Mouse (Mus musculus) Patski (cell line): ENCODE data around the gene Srrm4. TPM values are rescaled to one million over a fixed set of nuclear protein-coding genes. Genes with fewer than 3 reads are reported as not detected.
A peak's percentile ranks its signal among the peaks of the same experiment; 100 is the strongest.

ENCODE experiments used
- ATAC-seq: fragments of 100-300 bp; one replicate; pipeline ENCODE4 v1.8.0; 2021
- CTCF ChIA-PET: fragments of 350-600 bp; sonication (Branson Sonifier 250); formaldehyde crosslinking; loops from one replicate; lab custom pipeline; 2022; ENCODE audit warnings: inconsistent platforms; lab: Charles Lee
- POLR2A ChIA-PET: fragments of 350-600 bp; sonication (Branson Sonifier 250); formaldehyde crosslinking; loops from one replicate; lab custom pipeline; 2022; ENCODE audit warnings: antibody characterized with exemption, inconsistent platforms; lab: Charles Lee
- DNase-seq: peaks from one replicate; pipeline ENCODE4 v3.0.0-alpha.2; 2011; ENCODE audit warnings: low read depth, low spot score
- H3K27me3 ChIP-seq: fragments of 371-371 bp; one replicate; pipeline ENCODE4 v1.5.1; 2021
- CTCF ChIP-seq: fragments of 100-300 bp; IDR thresholded peaks from one replicate; pipeline ENCODE4 v1.5.1; 2021
- in situ Hi-C: fragments of 300-500 bp; cut with MboI; formaldehyde crosslinking; loops from 3 replicates; pipeline ENCODE4 v1.11.1; 2018; ENCODE audit warnings: low pct_unique_long_range_greater_than_20kb, mixed read lengths
- polyA plus RNA-seq: library from polyadenylated mRNA; unstranded; gene quantifications from one replicate; pipeline ENCODE4 v1.2.3, GENCODE M21; 2021

Srrm4 gene
- polyA plus RNA-seq, 1 experiment from 2014 or later = 1.7 TPM

DNA sequence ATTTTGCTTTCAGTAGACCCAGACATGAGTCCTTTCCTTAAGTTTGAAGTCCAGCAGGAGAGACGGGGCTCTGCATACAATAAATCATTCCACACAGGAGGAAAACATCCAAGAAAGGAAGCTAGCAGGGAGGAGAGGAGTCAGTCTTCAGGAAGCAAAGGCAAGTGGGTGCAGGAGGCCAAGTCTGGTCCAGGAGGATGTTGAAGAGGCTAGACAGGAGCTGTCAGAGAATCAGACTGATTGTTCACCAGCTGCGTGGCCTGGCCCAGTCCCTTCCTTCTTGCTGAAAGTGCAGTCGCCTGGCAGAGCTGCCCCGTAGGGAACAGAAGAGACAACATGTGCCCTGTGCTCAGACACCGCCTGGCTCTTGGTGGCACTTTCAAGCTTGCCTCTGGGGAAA lies 100.8 kb downstream of the Srrm4 start:
- peaks cover 19% of the 10 kb centered on the region for H3K27me3 ChIP-seq
- POLR2A ChIA-PET = no interaction called here
- CTCF ChIA-PET = interaction anchor here (1.0 kb wide), 1 partner anchor 17 kb away, joined by 3 read pairs; no protein-coding TSS in a partner anchor
- in situ Hi-C loops = no loop called here
- no peak for TF ChIP-seq CTCF
- DNase-seq (no peak), ATAC-seq (no peak)

GRCm38 (mm10) chr5:116489621-116490020 lies 102.0 kb downstream of the Srrm4 start:
- DNase-seq = no peak
- ChIA-PET POLR2A (no interaction called here), CTCF (no interaction called here)
- no peak for ATAC-seq
- no peak for TF ChIP-seq CTCF
- peaks cover 18% of the 10 kb centered on the region for H3K27me3 ChIP-seq
- in situ Hi-C loops = no loop called here

DNA sequence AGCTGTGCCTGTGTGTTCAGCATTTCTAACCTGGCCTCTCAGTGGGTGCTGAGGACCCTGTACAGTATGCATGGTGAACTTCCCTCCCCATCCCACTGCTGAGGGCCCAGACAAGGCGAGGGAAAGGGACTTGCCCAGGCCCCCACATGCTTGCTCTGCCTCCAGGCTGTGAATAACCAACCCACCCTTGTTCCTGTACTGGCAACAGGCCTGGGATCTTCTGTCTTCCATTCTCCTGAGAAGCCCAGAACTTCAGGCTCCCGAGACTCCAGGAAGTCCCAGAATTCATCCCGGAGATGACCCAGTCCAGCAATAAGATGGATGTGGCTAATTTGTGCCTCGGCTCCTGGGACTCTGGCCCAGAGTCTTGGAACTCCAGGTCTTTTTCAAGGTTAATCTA lies 105.5 kb downstream of the Srrm4 start:
- no peak for ATAC-seq
- ChIA-PET POLR2A (no interaction called here), CTCF (no interaction called here)
- in situ Hi-C loops = no loop called here
- peaks cover 3% of the 10 kb centered on the region for H3K27me3 ChIP-seq
- no peak for TF ChIP-seq CTCF
- DNase-seq = no peak

GRCm38 (mm10) chr5:116485069-116485468 lies 106.5 kb downstream of the Srrm4 start:
- POLR2A ChIA-PET = no interaction called here
- H3K27me3 ChIP-seq = no peaks in the 10 kb centered on the region
- CTCF ChIA-PET = no interaction called here

GRCm38 (mm10) chr5:116484236-116484635 lies 107.4 kb downstream of the Srrm4 start:
- CTCF ChIA-PET = no interaction called here
- no peak for DNase-seq
- TF ChIP-seq CTCF = no peak
- in situ Hi-C loops = no loop called here
- no peak for ATAC-seq
- H3K27me3 ChIP-seq = no peaks in the 10 kb centered on the region
- POLR2A ChIA-PET = no interaction called here

More at GRCm38 (mm10) chr5:116485069-116485468, 106.5 kb downstream of the Srrm4 start:
- no peak for DNase-seq
- ATAC-seq = no peak
- in situ Hi-C loops = no loop called here
- TF ChIP-seq CTCF = no peak

DNA sequence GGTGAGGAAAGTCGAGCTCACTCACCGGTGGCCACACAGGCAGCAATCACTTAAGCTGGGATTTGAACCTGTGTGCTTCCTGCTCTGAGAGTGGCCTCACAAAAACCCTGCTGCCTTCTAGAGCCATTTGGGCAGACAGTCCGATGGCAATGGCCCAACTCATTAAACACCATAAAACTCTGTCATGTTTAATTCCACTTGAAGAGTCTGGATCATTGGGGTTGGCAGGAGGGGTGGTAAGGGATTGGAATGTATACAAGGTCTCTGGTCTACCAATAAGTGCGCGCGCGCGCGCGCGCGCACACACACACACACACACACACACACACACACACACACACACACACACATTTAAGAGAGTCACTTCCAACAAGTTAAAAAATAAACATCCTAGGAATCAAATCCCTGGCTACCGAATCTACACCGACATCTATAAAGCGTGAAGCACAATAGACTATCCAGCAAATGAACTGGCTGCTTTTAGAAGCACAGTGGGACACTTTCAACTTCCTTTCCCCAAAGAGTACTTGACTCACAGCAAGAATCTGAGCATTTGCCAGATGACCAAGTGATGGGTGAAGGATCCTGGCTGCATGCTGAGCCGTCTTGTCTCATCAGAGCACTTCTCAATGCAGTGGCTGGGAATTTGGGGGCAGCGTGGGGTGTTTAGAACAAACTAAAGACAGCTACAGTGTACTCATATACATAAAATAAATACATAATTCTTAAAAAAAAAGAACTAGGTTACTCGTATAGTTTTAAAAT lies 112.8 kb downstream of the Srrm4 start:
- no peak for TF ChIP-seq CTCF
- ATAC-seq (no peak), DNase-seq (no peak)
- peaks cover 15% of the 10 kb centered on the region for H3K27me3 ChIP-seq
- POLR2A ChIA-PET = no interaction called here
- CTCF ChIA-PET = no interaction called here
- in situ Hi-C loops = no loop called here

DNA sequence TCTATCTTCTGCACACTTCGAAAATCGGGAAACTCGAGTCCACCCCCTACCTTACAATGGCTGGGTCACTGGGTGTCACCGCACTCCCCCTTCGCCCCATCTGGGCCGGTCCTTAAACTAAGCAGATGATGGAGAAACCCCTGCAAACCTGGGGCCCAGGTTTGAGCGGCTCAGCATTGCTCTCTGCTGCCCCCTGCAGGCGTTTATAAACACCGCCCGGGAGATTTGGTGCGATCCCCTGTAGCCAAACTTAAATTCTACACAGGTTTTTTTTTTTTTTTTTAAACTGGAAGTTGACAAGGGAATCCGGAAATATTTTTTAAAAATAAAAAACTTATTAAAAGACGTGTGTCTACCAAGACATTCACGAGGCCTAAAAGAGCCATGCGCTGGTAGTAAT lies 115.6 kb downstream of the Srrm4 start:
- peak; percentile 80 for TF ChIP-seq CTCF
- DNase-seq (no peak), ATAC-seq (no peak)
- peaks cover 15% of the 10 kb centered on the region for H3K27me3 ChIP-seq
- in situ Hi-C loops = no loop called here
- ChIA-PET POLR2A (no interaction called here), CTCF (interaction anchor here (1.3 kb wide), 1 partner anchor 19 kb away, joined by 4 read pairs; no protein-coding TSS in a partner anchor)

- no peak for DNase-seq
- TF ChIP-seq CTCF = no peak
These were observed 130.1 kb downstream of the Srrm4 start for GRCm38 (mm10) chr5:116461354-116462042.

DNA sequence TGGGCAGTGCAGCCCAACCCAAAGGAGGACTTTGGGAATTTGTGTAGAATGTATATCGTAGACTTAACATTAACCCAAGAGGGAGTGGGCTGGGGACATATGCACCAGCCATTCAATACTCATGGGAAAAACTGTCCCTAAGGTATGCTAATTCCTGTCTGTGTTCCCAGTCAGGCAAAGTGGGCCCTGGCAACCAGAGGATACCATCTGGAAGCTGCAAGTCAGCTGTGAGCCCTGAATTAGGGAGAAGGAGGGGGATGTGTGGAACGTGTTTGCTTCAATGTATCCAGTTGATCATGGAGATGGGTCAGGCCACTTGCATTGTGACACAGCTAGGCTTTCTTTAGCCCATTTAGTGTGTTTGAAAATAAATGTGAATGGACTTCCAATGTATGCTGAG lies 131.6 kb downstream of the Srrm4 start:
- ChIA-PET CTCF (no interaction called here), POLR2A (no interaction called here)
- H3K27me3 ChIP-seq = no peaks in the 10 kb centered on the region
- ATAC-seq = no peak
- in situ Hi-C loops = loop anchor here (5.0 kb wide), 1 partner anchor 73 kb away; no protein-coding TSS in a partner anchor
- no peak for TF ChIP-seq CTCF
- DNase-seq = no peak

More at GRCm38 (mm10) chr5:116461354-116462042, 130.1 kb downstream of the Srrm4 start:
- in situ Hi-C loops = no loop called here
- ChIA-PET CTCF (interaction anchor here (0.9 to 1.0 kb wide), 2 partner anchors 12 to 76 kb away, joined by 3 to 4 read pairs; no protein-coding TSS in a partner anchor), POLR2A (no interaction called here)
- ATAC-seq = no peak
- no peaks in the 10 kb centered on the region for H3K27me3 ChIP-seq

GRCm38 (mm10) chr5:116457791-116458190 lies 133.8 kb downstream of the Srrm4 start:
- ChIA-PET CTCF (interaction anchor here (1.0 kb wide), 1 partner anchor 17 kb away, joined by 4 read pairs; no protein-coding TSS in a partner anchor), POLR2A (no interaction called here)
- H3K27me3 ChIP-seq = no peaks in the 10 kb centered on the region
- DNase-seq = no peak
- in situ Hi-C loops = loop anchor here (5.0 kb wide), 1 partner anchor 70 kb away; no protein-coding TSS in a partner anchor
- no peak for ATAC-seq
- TF ChIP-seq CTCF = no peak
